Mouse (Mus musculus): ENCODE results near the gene Zdhhc20.
"Not testable (repeated sequence)": the region's sequence is repeated elsewhere in the genome, so short reads cannot be mapped to it uniquely, and the experiment has no call there.

Gene Zdhhc20

GRCm38 (mm10) chr14:57890011-57890842, at the start of gene Zdhhc20:
TSS of gene Zdhhc20 (minus strand) at chr14:57890276.
- DNase-seq (ENCODE audit: low spot score), result peak; percentile 96

- DNase-seq (ENCODE audit: low spot score), result no peak
Measured at GRCm38 (mm10) chr14:57937297-57937696, 47.2 kb upstream of the Zdhhc20 start.

- no peak for DNase-seq (ENCODE audit: low spot score)
Measured at GRCm38 (mm10) chr14:57934666-57935065, 44.6 kb upstream of the Zdhhc20 start.

GRCm38 (mm10) chr14:57933608-57934007, 43.5 kb upstream of the Zdhhc20 start:
- no peak for DNase-seq (ENCODE audit: low spot score)

GRCm38 (mm10) chr14:57932881-57933443, 42.9 kb upstream of the Zdhhc20 start:
- DNase-seq (ENCODE audit: low spot score), result no peak

- peak; percentile 33 for DNase-seq (ENCODE audit: low spot score)
Measured at GRCm38 (mm10) chr14:57921428-57922131, 31.5 kb upstream of the Zdhhc20 start.

GRCm38 (mm10) chr14:57920568-57921310, 30.7 kb upstream of the Zdhhc20 start:
- DNase-seq (ENCODE audit: low spot score), result no peak

GRCm38 (mm10) chr14:57919148-57919875, 29.2 kb upstream of the Zdhhc20 start:
- no peak for DNase-seq (ENCODE audit: low spot score)

- no peak for DNase-seq (ENCODE audit: low spot score)
Measured at GRCm38 (mm10) chr14:57915341-57915740, 25.3 kb upstream of the Zdhhc20 start.

GRCm38 (mm10) chr14:57912211-57913007, 22.3 kb upstream of the Zdhhc20 start:
- not testable (repeated sequence) for DNase-seq (ENCODE audit: low spot score)

- DNase-seq (ENCODE audit: low spot score), result not testable (repeated sequence)
Measured at GRCm38 (mm10) chr14:57911787-57912186, 21.7 kb upstream of the Zdhhc20 start.

- no peak for DNase-seq (ENCODE audit: low spot score)
Measured at GRCm38 (mm10) chr14:57911316-57911715, 21.2 kb upstream of the Zdhhc20 start.

GRCm38 (mm10) chr14:57910501-57911068, 20.5 kb upstream of the Zdhhc20 start:
- DNase-seq (ENCODE audit: low spot score), result peak; percentile 79

GRCm38 (mm10) chr14:57909297-57909696, 19.2 kb upstream of the Zdhhc20 start:
- DNase-seq (ENCODE audit: low spot score), result no peak

GRCm38 (mm10) chr14:57908431-57908830, 18.4 kb upstream of the Zdhhc20 start:
- DNase-seq (ENCODE audit: low spot score), result no peak

- DNase-seq (ENCODE audit: low spot score), result no peak
Measured at GRCm38 (mm10) chr14:57901998-57902397, 11.9 kb upstream of the Zdhhc20 start.

GRCm38 (mm10) chr14:57896882-57897281, 6.8 kb upstream of the Zdhhc20 start:
- no peak for DNase-seq (ENCODE audit: low spot score)

- not testable (repeated sequence) for DNase-seq (ENCODE audit: low spot score)
Measured at GRCm38 (mm10) chr14:57896088-57896871, 6.2 kb upstream of the Zdhhc20 start.

- no peak for DNase-seq (ENCODE audit: low spot score)
Measured at GRCm38 (mm10) chr14:57894346-57894745, 4.3 kb upstream of the Zdhhc20 start.

Measured in testis, postnatal 14 days (tissue).